Mouse (Mus musculus): ENCODE measurements around the gene Gabrd.

DNA sequence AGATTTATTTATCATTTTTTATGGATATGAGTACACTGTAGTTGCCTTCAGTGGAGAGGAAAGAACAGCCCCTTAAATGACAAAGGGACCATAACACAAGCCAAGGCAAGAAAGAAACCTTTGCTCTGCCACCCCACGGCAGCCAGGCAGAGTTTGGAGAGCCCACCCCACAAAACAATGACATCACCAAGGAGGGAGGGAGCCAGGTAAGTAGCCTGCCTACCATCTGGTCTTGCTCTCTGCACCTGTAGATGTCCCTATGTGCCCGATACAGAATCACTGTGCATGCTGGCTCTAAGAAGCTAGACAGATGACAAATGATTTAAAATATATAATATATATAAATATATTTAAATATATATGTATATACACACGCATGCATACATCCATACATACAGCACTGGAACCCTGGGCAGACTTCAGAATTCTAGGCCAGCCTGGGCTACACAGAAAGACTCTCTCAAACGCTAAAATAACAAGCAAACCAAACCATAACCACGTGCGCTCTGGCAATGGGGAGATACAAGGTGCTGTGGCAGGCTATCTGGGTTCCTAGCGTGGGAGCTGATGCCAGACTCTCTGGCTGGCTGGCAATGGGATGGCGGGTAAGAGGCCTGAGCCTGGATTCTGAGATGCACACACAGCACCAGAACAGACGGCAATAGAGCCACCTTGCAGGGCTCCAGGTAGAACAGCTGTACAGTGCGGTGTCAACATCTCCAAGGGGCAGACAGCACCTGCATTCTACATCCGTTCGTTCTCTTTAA, 61.4 kb downstream of the Gabrd start:
- TF ChIP-seq CTCF (IDR thresholded peaks at IDR 0.05; ENCODE audit: low read depth) = no peak
- no peak for TF ChIP-seq EP300 (optimal IDR thresholded peaks at IDR 0.05)

All from stomach, postnatal 0 days (tissue).